23 mouse cellular contexts compared by ENCODE assay signal in genomic region chr16:26552234-26552633, GRCm38 (mm10). TPM values are rescaled to one million over a fixed set of nuclear protein-coding genes. Genes with fewer than 3 reads are reported as not detected.
"Had no signal": no experiment of that assay in that cellular context is flagged by ENCODE, and none has a peak within 500 bp of the region (broad histone marks: within the 10 kb centered on the region; RNA-seq: fewer than 3 reads in every experiment).

No protein-coding gene starts in this region.

- DNase-seq: retina, postnatal 1 day; right cerebral cortex, adult 18-20 months; right cerebral cortex, postnatal 14 days; right cerebral cortex, postnatal 25 days; right cerebral cortex, postnatal 4 days; spleen, adult 18-20 months; thymus, adult 18-20 months; thymus, adult 2 months; thymus, postnatal 14 days; thymus, postnatal 25 days; thymus, postnatal 36 days; thymus, postnatal 4 days had no signal

- H3K27ac ChIP-seq: neural tube, embryonic 13.5 days; neural tube, embryonic 15.5 days; stomach, embryonic 15.5 days; stomach, postnatal 0 days had no signal

- H3K27me3 ChIP-seq: neural tube, embryonic 13.5 days; neural tube, embryonic 15.5 days; stomach, embryonic 15.5 days had no signal

- H3K9me3 ChIP-seq: neural tube, embryonic 13.5 days; neural tube, embryonic 15.5 days; stomach, embryonic 15.5 days had no signal

- H3K36me3 ChIP-seq: neural tube, embryonic 13.5 days; neural tube, embryonic 15.5 days; stomach, embryonic 15.5 days had no signal

- H3K4me1 ChIP-seq: stomach, embryonic 15.5 days had no signal

- H3K4me3 ChIP-seq: neural tube, embryonic 13.5 days; neural tube, embryonic 15.5 days; stomach, embryonic 15.5 days had no signal

RNA-seq across cellular contexts. Expression of gene Tmem207, which starts 25.7 kb away (rescaled TPM):
- polyA plus RNA-seq: small intestine, adult 2 months; spleen, adult 2 months; stomach, embryonic 14.5 days; stomach, embryonic 15.5 days; stomach, embryonic 16.5 days; stomach, postnatal 0 days; testis, adult 2 months; thymus, adult 2 months; thymus, postnatal 0 days; urinary bladder, adult 2 months had no signal
